Mouse (Mus musculus) heart, embryonic 15.5 days (tissue): ENCODE measurements around the gene Spdye4c. TPM values are rescaled to one million over a fixed set of nuclear protein-coding genes. Genes with fewer than 3 reads are reported as not detected.

Source experiments
- ATAC-seq: fragments of 200-750 bp; cut with Nextera tagmentation; replicated peaks from 2 replicates; pipeline ENCODE4 v1.8.0; 2017; ENCODE audit warnings: low read depth, moderate TSS enrichment; ENCODE audit not compliant: insufficient number of reproducible peaks, insufficient read depth, low FRiP score
- H3K27ac ChIP-seq: fragments of 300-500 bp; sonication (generic); 2 replicates; pipeline ENCODE4 v1.5.1; 2015; ENCODE audit warnings: mild to moderate bottlenecking, inconsistent platforms
- H3K27me3 ChIP-seq: fragments of 300-500 bp; sonication (generic); 2 replicates; pipeline ENCODE4 v1.6.1; 2015; ENCODE audit warnings: inconsistent platforms
- H3K36me3 ChIP-seq: fragments of 300-500 bp; sonication (generic); 2 replicates; pipeline ENCODE4 v1.6.1; 2015; ENCODE audit warnings: mild to moderate bottlenecking, inconsistent platforms
- H3K4me1 ChIP-seq: fragments of 300-500 bp; sonication (generic); replicated peaks from 2 replicates; pipeline ENCODE4 v1.6.1; 2015; ENCODE audit warnings: inconsistent platforms
- H3K4me2 ChIP-seq: fragments of 300-500 bp; sonication (generic); 2 replicates; pipeline ENCODE4 v1.6.1; 2015; ENCODE audit warnings: inconsistent platforms, mild to moderate bottlenecking, moderate library complexity
- H3K4me3 ChIP-seq: fragments of 300-500 bp; sonication (generic); 2 replicates; pipeline ENCODE4 v1.5.1; 2015; ENCODE audit warnings: mild to moderate bottlenecking, inconsistent platforms
- H3K9ac ChIP-seq: fragments of 300-500 bp; sonication (generic); 2 replicates; pipeline ENCODE4 v1.6.1; 2015; ENCODE audit warnings: mild to moderate bottlenecking, inconsistent platforms
- H3K9me3 ChIP-seq: fragments of 300-500 bp; sonication (generic); replicated peaks from 2 replicates; pipeline ENCODE4 v1.6.1; 2016; ENCODE audit warnings: inconsistent platforms
- WGBS: fragments of 180-500 bp; shearing (Covaris S2); methylation state at CpG from one replicate; pipeline ENCODE4 v1.1.7; 2015; ENCODE audit warnings: mixed read lengths; 5-methylcytosine and 5-hydroxymethylcytosine counted together
- polyA plus RNA-seq: library from polyadenylated mRNA; unstranded; fragments of >200 nt; fragmentation: Nextera tagmentation; extraction: Ambion mirVana; gene quantifications from 2 replicates; pipeline ENCODE4 v1.2.1, GENCODE M21; 2015

The Spdye4c gene
- polyA plus RNA-seq, 1 experiment from 2014 or later = not detected

DNA sequence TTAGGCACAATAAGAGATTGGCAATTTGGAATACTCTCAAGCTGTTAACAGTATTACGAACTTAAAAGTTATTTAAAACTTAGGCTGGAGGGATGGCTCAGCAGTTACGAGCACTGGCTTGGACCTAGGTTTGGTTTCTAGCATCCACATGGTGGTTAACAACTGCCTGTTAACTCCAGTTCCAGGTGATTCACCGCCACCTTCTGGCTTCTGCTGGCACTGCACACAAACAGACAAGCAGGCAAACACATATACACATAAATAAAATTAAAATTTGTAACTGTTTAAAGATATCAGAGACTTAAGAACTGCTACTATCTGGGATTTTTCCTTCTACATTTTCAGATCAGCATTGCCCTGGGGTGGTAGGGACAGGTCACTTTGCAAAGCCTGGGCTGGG, 26.8 kb upstream of the Spdye4c start:
- 0 out of 2 replicates have a peak, but pooled peaks cover 3% of the 10 kb centered on the region for H3K27me3 ChIP-seq
- no peaks in the 10 kb centered on the region for H3K36me3 ChIP-seq
- H3K4me1 ChIP-seq = peaks cover 4% of the 10 kb centered on the region; the same call in 1 of the 2 replicates
- no peak overlapping the region for H3K27ac ChIP-seq
- H3K9ac ChIP-seq = no peak overlapping the region
- no peaks in the 10 kb centered on the region for H3K9me3 ChIP-seq
- ATAC-seq = no peak
- WGBS = 83% methylated on average over 3 of the region's 3 CpGs
- no peak overlapping the region for H3K4me3 ChIP-seq
- no peak overlapping the region for H3K4me2 ChIP-seq

DNA sequence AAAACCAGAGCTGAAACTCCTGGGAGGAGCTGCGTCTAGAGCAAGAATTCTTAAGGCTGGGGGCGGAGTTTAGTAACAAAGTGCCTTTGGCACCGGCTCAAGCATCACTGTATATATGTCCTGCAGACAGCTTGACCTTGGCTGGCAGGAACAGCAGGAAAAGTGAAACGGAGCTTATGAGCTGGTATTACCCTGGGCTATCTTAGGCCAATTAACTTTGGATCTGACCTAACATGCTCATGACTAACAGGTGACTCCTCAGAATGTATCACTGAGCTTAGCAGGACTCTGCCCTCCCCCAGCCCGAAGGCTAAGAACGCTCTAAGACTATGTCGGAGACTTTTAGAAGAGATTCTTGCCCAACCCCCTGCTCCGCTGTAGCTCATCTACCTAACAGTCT, 25.1 kb upstream of the Spdye4c start:
- no peak overlapping the region for H3K9ac ChIP-seq
- H3K4me2 ChIP-seq = no peak overlapping the region
- H3K36me3 ChIP-seq = no peaks in the 10 kb centered on the region
- no peaks in the 10 kb centered on the region for H3K9me3 ChIP-seq
- no peaks in the 10 kb centered on the region for H3K27me3 ChIP-seq
- ATAC-seq = no peak
- H3K27ac ChIP-seq = no peak overlapping the region
- H3K4me3 ChIP-seq = no peak overlapping the region
- peaks cover 4% of the 10 kb centered on the region; the same call in 1 of the 2 replicates for H3K4me1 ChIP-seq
- WGBS = 54% methylated on average over 8 of the region's 8 CpGs

- H3K9ac ChIP-seq = no peak overlapping the region
- no peaks in the 10 kb centered on the region for H3K9me3 ChIP-seq
- no peak overlapping the region for H3K27ac ChIP-seq
- 68% methylated on average over 10 of the region's 10 CpGs for WGBS
- H3K36me3 ChIP-seq = no peaks in the 10 kb centered on the region
- no peak overlapping the region for H3K4me3 ChIP-seq
- no peaks in the 10 kb centered on the region for H3K27me3 ChIP-seq
- H3K4me2 ChIP-seq = no peak overlapping the region
- H3K4me1 ChIP-seq = peaks cover 4% of the 10 kb centered on the region; the same call in 1 of the 2 replicates
- no peak for ATAC-seq
Observed at GRCm38 (mm10) chr2:128566304-128567147, 24.5 kb upstream of the Spdye4c start.

DNA sequence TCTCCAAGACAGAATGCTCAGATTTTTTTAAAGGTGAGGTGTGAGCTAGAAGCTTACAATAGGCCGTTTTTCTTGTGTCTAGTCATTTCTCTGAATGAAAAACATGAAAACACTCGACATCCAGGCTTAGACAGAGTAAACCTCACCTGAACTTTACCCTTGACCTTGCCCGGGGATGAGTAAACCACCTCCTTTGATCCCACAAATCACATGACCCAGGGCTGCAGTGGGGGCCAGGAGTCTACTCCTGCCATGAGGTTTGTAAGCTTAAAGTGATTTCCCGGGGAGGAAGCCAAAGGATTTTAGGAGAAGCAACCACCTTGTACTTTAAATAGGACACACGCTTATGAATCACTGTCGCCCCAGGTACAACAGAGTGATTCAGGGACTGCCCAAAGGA, 23.0 kb upstream of the Spdye4c start:
- Histone ChIP-seq H3K27me3 (no peaks in the 10 kb centered on the region), H3K9me3 (no peaks in the 10 kb centered on the region), H3K9ac (no peak overlapping the region), H3K4me1 (peaks cover 4% of the 10 kb centered on the region; the same call in 1 of the 2 replicates), H3K27ac (no peak overlapping the region), H3K36me3 (no peaks in the 10 kb centered on the region), H3K4me3 (no peak overlapping the region), H3K4me2 (no peak overlapping the region)
- 70% methylated on average over 6 of the region's 6 CpGs for WGBS
- ATAC-seq = no peak

GRCm38 (mm10) chr2:128568490-128568889, 22.5 kb upstream of the Spdye4c start:
- ATAC-seq = no peak
- Histone ChIP-seq H3K9ac (no peak overlapping the region), H3K4me1 (peaks cover 4% of the 10 kb centered on the region; the same call in 1 of the 2 replicates), H3K9me3 (no peaks in the 10 kb centered on the region), H3K36me3 (no peaks in the 10 kb centered on the region), H3K27me3 (no peaks in the 10 kb centered on the region), H3K4me3 (no peak overlapping the region), H3K27ac (no peak overlapping the region), H3K4me2 (no peak overlapping the region)
- 46% methylated on average over 4 of the region's 4 CpGs for WGBS

DNA sequence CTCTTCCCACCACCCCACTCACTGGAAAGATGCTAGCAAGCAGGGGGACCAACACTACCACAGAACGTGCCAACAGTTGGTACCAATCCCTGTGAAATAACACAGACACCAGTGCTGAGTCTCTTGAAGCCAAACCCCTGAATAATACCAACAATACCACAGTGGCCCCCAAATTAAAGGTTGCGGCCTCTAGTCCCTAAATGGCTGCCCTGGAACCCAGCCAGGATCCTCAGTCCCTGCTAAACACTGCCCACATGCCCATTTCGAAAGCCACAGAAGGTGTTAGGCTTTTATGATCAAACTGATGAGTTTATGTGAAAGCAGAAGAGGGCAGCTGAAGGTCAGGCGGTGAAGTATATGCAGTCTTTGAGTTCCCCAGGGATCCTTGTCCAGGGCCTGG, 20.0 kb upstream of the Spdye4c start:
- WGBS = 78% methylated on average over 4 of the region's 4 CpGs
- H3K27ac ChIP-seq = no peak overlapping the region
- H3K27me3 ChIP-seq = peaks cover 3% of the 10 kb centered on the region; the same call in 1 of the 2 replicates
- no peak overlapping the region for H3K4me2 ChIP-seq
- no peak for ATAC-seq
- H3K9me3 ChIP-seq = no peaks in the 10 kb centered on the region
- H3K9ac ChIP-seq = no peak overlapping the region
- H3K4me3 ChIP-seq = no peak overlapping the region
- peaks cover 4% of the 10 kb centered on the region; the same call in 1 of the 2 replicates for H3K4me1 ChIP-seq
- no peaks in the 10 kb centered on the region for H3K36me3 ChIP-seq

- Histone ChIP-seq H3K4me2 (no peak overlapping the region), H3K36me3 (no peaks in the 10 kb centered on the region), H3K4me1 (no peaks in the 10 kb centered on the region; the same call in 1 of the 2 replicates), H3K9me3 (no peaks in the 10 kb centered on the region), H3K27ac (no peak overlapping the region), H3K9ac (no peak overlapping the region), H3K27me3 (peaks cover 3% of the 10 kb centered on the region; the same call in 1 of the 2 replicates), H3K4me3 (no peak overlapping the region)
- no peak for ATAC-seq
- WGBS = 41% methylated on average over 16 of the region's 16 CpGs
Observed at GRCm38 (mm10) chr2:128572726-128573624, 18.0 kb upstream of the Spdye4c start.

GRCm38 (mm10) chr2:128582881-128583280, 8.1 kb upstream of the Spdye4c start:
- no peaks in the 10 kb centered on the region for H3K9me3 ChIP-seq
- WGBS = 71% methylated on average over 5 of the region's 5 CpGs
- no peaks in the 10 kb centered on the region for H3K4me1 ChIP-seq
- no peak overlapping the region for H3K27ac ChIP-seq
- H3K27me3 ChIP-seq = no peaks in the 10 kb centered on the region
- no peak overlapping the region for H3K4me3 ChIP-seq
- H3K36me3 ChIP-seq = no peaks in the 10 kb centered on the region
- H3K4me2 ChIP-seq = no peak overlapping the region
- no peak for ATAC-seq
- no peak overlapping the region for H3K9ac ChIP-seq

GRCm38 (mm10) chr2:128592301-128592700, 1.3 kb downstream of the Spdye4c start:
- no peaks in the 10 kb centered on the region for H3K9me3 ChIP-seq
- H3K4me3 ChIP-seq = no peak overlapping the region
- no peaks in the 10 kb centered on the region for H3K4me1 ChIP-seq
- WGBS = 86% methylated on average over 7 of the region's 7 CpGs
- no peak for ATAC-seq
- no peaks in the 10 kb centered on the region for H3K36me3 ChIP-seq
- H3K9ac ChIP-seq = no peak overlapping the region
- H3K27ac ChIP-seq = no peak overlapping the region
- H3K27me3 ChIP-seq = no peaks in the 10 kb centered on the region
- no peak overlapping the region for H3K4me2 ChIP-seq

DNA sequence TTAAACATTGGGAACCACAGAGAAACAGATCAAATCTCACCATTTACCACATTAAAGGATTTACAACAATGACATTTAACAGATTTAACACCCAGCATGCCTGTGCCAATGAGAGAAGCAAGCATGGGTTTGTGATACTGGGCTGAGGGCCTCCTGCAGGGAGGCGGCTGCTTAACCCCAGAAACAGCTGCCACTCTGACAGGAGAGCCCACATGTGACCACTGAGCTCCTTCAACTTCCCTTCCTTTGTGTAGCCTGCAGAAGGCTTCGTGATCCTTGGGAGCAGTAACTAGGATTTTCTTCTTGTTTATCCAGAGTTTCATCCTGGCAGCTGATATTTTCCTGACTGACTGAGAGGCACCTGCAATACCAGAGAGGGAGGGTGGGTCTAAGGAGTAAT, 10.5 kb downstream of the Spdye4c start:
- 34% methylated on average over 2 of the region's 2 CpGs for WGBS
- H3K9me3 ChIP-seq = peaks cover under 1% of the 10 kb centered on the region; the same call in 1 of the 2 replicates
- H3K36me3 ChIP-seq = no peaks in the 10 kb centered on the region
- ATAC-seq = no peak
- H3K4me3 ChIP-seq = no peak overlapping the region
- H3K4me2 ChIP-seq = no peak overlapping the region
- no peaks in the 10 kb centered on the region for H3K4me1 ChIP-seq
- no peak overlapping the region for H3K27ac ChIP-seq
- no peak overlapping the region for H3K9ac ChIP-seq
- no peaks in the 10 kb centered on the region for H3K27me3 ChIP-seq

GRCm38 (mm10) chr2:128609286-128609685, 18.3 kb downstream of the Spdye4c start:
- whole genome bisulfite sequencing = 75% methylated on average over 5 of the region's 5 CpGs
- H3K4me3 ChIP-seq = no peak overlapping the region
- peaks cover 32% of the 10 kb centered on the region for H3K36me3 ChIP-seq

More at GRCm38 (mm10) chr2:128609286-128609685, 18.3 kb downstream of the Spdye4c start:
- no peak for ATAC-seq
- Histone ChIP-seq H3K9ac (no peak overlapping the region), H3K4me1 (no peaks in the 10 kb centered on the region), H3K27me3 (no peaks in the 10 kb centered on the region), H3K4me2 (no peak overlapping the region), H3K9me3 (peaks cover 3% of the 10 kb centered on the region; the same call in 1 of the 2 replicates), H3K27ac (no peak overlapping the region)
